Mouse (Mus musculus): ENCODE results near the gene Tmem28. TPM values are rescaled to one million over a fixed set of nuclear protein-coding genes. Genes with fewer than 3 reads are reported as not detected.

Tmem28 gene
- polyA plus RNA-seq, 1 experiment from 2014 or later: not detected

- no peak overlapping the region for H3K27ac ChIP-seq (ENCODE audit: low read depth)
- H3K27me3 ChIP-seq (ENCODE audit: insufficient read depth, low read length): 0 out of 2 replicates have a peak, but pooled peaks cover 3% of the 10 kb centered on the region
- no peaks in the 10 kb centered on the region for H3K36me3 ChIP-seq (replicated peaks; ENCODE audit: insufficient read depth, low read length)
- 76% methylated on average over 4 of the region's 4 CpGs for WGBS (ENCODE audit: insufficient replicate concordance)
- H3K4me2 ChIP-seq (ENCODE audit: low read depth, low read length): no peak overlapping the region
- H3K4me1 ChIP-seq (ENCODE audit: insufficient read depth): no peaks in the 10 kb centered on the region
- DNase-seq (no peak), ATAC-seq (no peak)
- TF ChIP-seq CTCF (IDR thresholded peaks at IDR 0.05; ENCODE audit: low read depth) (no peak), EP300 (IDR thresholded peaks at IDR 0.05; ENCODE audit: low read depth) (no peak)
- H3K4me3 ChIP-seq (ENCODE audit: low read depth, low read length): no peak overlapping the region
- H3K9me3 ChIP-seq (ENCODE audit: low read length): no peaks in the 10 kb centered on the region
- no peak overlapping the region for H3K9ac ChIP-seq (replicated peaks)
These were observed 56.0 kb downstream of the Tmem28 start for GRCm38 (mm10) chrX:99876781-99877180.

GRCm38 (mm10) chrX:99883396-99883795 lies 62.6 kb downstream of the Tmem28 start:
- Histone ChIP-seq H3K4me3 (ENCODE audit: low read depth, low read length) (no peak overlapping the region), H3K4me1 (ENCODE audit: insufficient read depth) (no peaks in the 10 kb centered on the region), H3K27ac (ENCODE audit: low read depth) (no peak overlapping the region), H3K36me3 (replicated peaks; ENCODE audit: insufficient read depth, low read length) (no peaks in the 10 kb centered on the region), H3K9ac (replicated peaks) (no peak overlapping the region), H3K27me3 (ENCODE audit: insufficient read depth, low read length) (0 out of 2 replicates have a peak, but pooled peaks cover 3% of the 10 kb centered on the region), H3K4me2 (ENCODE audit: low read depth, low read length) (no peak overlapping the region), H3K9me3 (ENCODE audit: low read length) (no peaks in the 10 kb centered on the region)
- no peak for TF ChIP-seq EP300 (IDR thresholded peaks at IDR 0.05; ENCODE audit: low read depth)
- no peak for TF ChIP-seq CTCF (IDR thresholded peaks at IDR 0.05; ENCODE audit: low read depth)
- DNase-seq: no peak
- ATAC-seq: no peak
- 51% methylated on average over 2 of the region's 2 CpGs for WGBS (ENCODE audit: insufficient replicate concordance)

Other genes with a start within 250 kb of the Tmem28 start
- gene Eda, start 154.6 kb downstream of the Tmem28 start, polyA plus RNA-seq (2015; fragmentation: Nextera tagmentation; extraction: Ambion mirVana): 0.53 and 0.63 TPM in 2 replicates